Mouse (Mus musculus) G1E-ER4 (cell line): ENCODE data around the gene Nkd2. TPM values are rescaled to one million over a fixed set of nuclear protein-coding genes. Genes with fewer than 3 reads are reported as not detected.

ENCODE experiments used
- GATA1 ChIP-seq: IDR thresholded peaks from one replicate; pipeline ENCODE4 v1.8.0; 2012; ENCODE audit warnings: low read length, inconsistent platforms
- polyA plus RNA-seq: library from polyadenylated mRNA; stranded (reverse); fragments of >175 nt; gene quantifications from 2 replicates; pipeline ENCODE4 v1.2.3, GENCODE M21; 2012

Nkd2 gene
- polyA plus RNA-seq, 1 experiment: not detected

- no peak for TF ChIP-seq GATA1
Measured at GRCm38 (mm10) chr13:73831486-73831885, 15.9 kb downstream of the Nkd2 start.

- no peak for TF ChIP-seq GATA1
Measured at GRCm38 (mm10) chr13:73827243-73827642, 20.2 kb downstream of the Nkd2 start.

- TF ChIP-seq GATA1: no peak
Measured at GRCm38 (mm10) chr13:73823711-73824110, 23.7 kb downstream of the Nkd2 start.

GRCm38 (mm10) chr13:73822187-73822800, 25.1 kb downstream of the Nkd2 start:
- no peak for TF ChIP-seq GATA1

- TF ChIP-seq GATA1: no peak
Measured at GRCm38 (mm10) chr13:73821251-73821650, 26.2 kb downstream of the Nkd2 start.

- no peak for TF ChIP-seq GATA1
Measured at GRCm38 (mm10) chr13:73818921-73819320, 28.5 kb downstream of the Nkd2 start.

GRCm38 (mm10) chr13:73816338-73816737, 31.1 kb downstream of the Nkd2 start:
- TF ChIP-seq GATA1: no peak

GRCm38 (mm10) chr13:73814181-73814580, 33.2 kb downstream of the Nkd2 start:
- no peak for TF ChIP-seq GATA1

- TF ChIP-seq GATA1: no peak
Measured at GRCm38 (mm10) chr13:73812936-73813335, 34.5 kb downstream of the Nkd2 start.

GRCm38 (mm10) chr13:73804914-73805313, 42.5 kb downstream of the Nkd2 start:
- TF ChIP-seq GATA1: no peak

- TF ChIP-seq GATA1: no peak
Measured at GRCm38 (mm10) chr13:73803450-73804178, 43.8 kb downstream of the Nkd2 start.

GRCm38 (mm10) chr13:73799110-73799509, 48.3 kb downstream of the Nkd2 start:
- TF ChIP-seq GATA1: no peak

- no peak for TF ChIP-seq GATA1
Measured at GRCm38 (mm10) chr13:73793171-73793570, 54.3 kb downstream of the Nkd2 start.

GRCm38 (mm10) chr13:73792176-73792575, 55.3 kb downstream of the Nkd2 start:
- TF ChIP-seq GATA1: no peak

- TF ChIP-seq GATA1: no peak
Measured at GRCm38 (mm10) chr13:73782486-73782885, 64.9 kb downstream of the Nkd2 start.

GRCm38 (mm10) chr13:73777578-73777977, 69.9 kb downstream of the Nkd2 start:
- TF ChIP-seq GATA1: no peak

GRCm38 (mm10) chr13:73775786-73776185, 71.6 kb downstream of the Nkd2 start:
- TF ChIP-seq GATA1: no peak
